Mouse (Mus musculus) midbrain, embryonic 16.5 days (tissue): ENCODE results near the gene Trim8. TPM values are rescaled to one million over a fixed set of nuclear protein-coding genes. Genes with fewer than 3 reads are reported as not detected.
A peak's percentile ranks its signal among the peaks of the same experiment; 100 is the strongest.

ENCODE experiments used
- ATAC-seq: fragments of 200-750 bp; cut with Nextera tagmentation; 2 replicates; pipeline ENCODE4 v1.8.0; 2017; ENCODE audit warnings: moderate TSS enrichment
- H3K27ac ChIP-seq: fragments of 300-500 bp; sonication (generic); 2 replicates; pipeline ENCODE4 v1.5.1; 2014; ENCODE audit warnings: mild to moderate bottlenecking, low read length, mixed read lengths
- H3K27me3 ChIP-seq: fragments of 300-500 bp; sonication (generic); 2 replicates; pipeline ENCODE4 v1.6.1; 2014; ENCODE audit warnings: low read depth, low read length, mixed read lengths; ENCODE audit not compliant: control insufficient read depth, insufficient read depth
- H3K36me3 ChIP-seq: fragments of 300-500 bp; sonication (generic); 2 replicates; pipeline ENCODE4 v1.6.1; 2014; ENCODE audit warnings: mild to moderate bottlenecking, low read length, moderate library complexity, mixed read lengths; ENCODE audit not compliant: control insufficient read depth, insufficient read depth
- H3K4me1 ChIP-seq: fragments of 300-500 bp; sonication (generic); 2 replicates; pipeline ENCODE4 v1.6.1; 2014; ENCODE audit warnings: mild to moderate bottlenecking, low read length, mixed read lengths; ENCODE audit not compliant: control insufficient read depth, insufficient read depth
- H3K4me2 ChIP-seq: fragments of 300-500 bp; sonication (generic); 2 replicates; pipeline ENCODE4 v1.6.1; 2014; ENCODE audit warnings: mild to moderate bottlenecking, low read length, mixed read lengths
- H3K4me3 ChIP-seq: fragments of 300-500 bp; sonication (generic); 2 replicates; pipeline ENCODE4 v1.5.1; 2014; ENCODE audit warnings: low read depth, mild to moderate bottlenecking, low read length, moderate library complexity, mixed read lengths
- H3K9ac ChIP-seq: fragments of 300-500 bp; sonication (generic); 2 replicates; pipeline ENCODE4 v1.6.1; 2014; ENCODE audit warnings: low read depth, low read length, mixed read lengths
- H3K9me3 ChIP-seq: fragments of 300-500 bp; sonication (generic); replicated peaks from 2 replicates; pipeline ENCODE4 v1.6.1; 2014; ENCODE audit warnings: mild to moderate bottlenecking, low read length, mixed read lengths; ENCODE audit not compliant: control insufficient read depth, poor library complexity, severe bottlenecking
- WGBS: fragments of 180-500 bp; shearing (Covaris S2); extraction: QIAGEN DNeasy Blood & Tissue Kit; methylation state at CpG from one replicate; pipeline ENCODE4 v1.1.7; 2014; 5-methylcytosine and 5-hydroxymethylcytosine counted together
- polyA plus RNA-seq: library from polyadenylated mRNA; unstranded; fragments of >200 nt; fragmentation: Nextera tagmentation; extraction: Ambion mirVana; gene quantifications from 2 replicates; pipeline ENCODE4 v1.2.1, GENCODE M21; 2015

The Trim8 gene
- polyA plus RNA-seq, 1 experiment from 2014 or later, result 26.8 TPM

DNA sequence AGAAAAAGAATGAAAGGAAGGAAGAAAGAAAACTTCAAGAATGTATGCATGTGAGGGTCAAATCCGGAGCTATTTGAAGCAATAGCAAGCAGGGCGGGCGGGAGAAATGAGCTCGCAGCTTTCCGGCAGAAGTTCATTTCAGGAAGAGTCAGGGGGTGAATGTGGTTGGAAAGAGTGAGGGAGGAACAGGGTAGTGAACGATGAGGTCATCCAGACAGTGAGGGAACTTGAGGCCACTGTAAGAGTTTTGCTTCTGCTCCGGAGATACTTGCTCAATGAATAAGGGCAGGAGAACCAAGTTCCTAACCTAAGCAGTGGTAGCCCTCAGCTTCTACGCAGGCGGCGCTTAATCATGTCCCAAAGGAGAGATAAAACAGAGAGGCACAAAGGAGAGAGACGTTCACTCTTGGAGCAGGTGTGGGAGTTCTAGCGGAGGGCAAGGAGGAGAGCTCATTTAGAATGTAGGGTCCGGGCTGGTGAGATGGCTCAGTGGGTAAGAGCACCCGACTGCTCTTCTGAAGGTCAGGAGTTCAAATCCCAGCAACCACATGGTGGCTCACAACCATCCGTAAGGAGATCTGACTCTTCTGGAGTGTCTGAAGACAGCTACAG, 21.0 kb downstream of the Trim8 start:
- H3K27me3 ChIP-seq, result no peaks in the 10 kb centered on the region
- H3K4me3 ChIP-seq, result no peak overlapping the region
- no peak overlapping the region for H3K27ac ChIP-seq
- H3K9me3 ChIP-seq, result no peaks in the 10 kb centered on the region
- H3K9ac ChIP-seq, result no peak overlapping the region
- no peak for ATAC-seq
- H3K36me3 ChIP-seq, result no peaks in the 10 kb centered on the region
- 38% methylated on average over 15 of the region's 15 CpGs for WGBS
- peaks cover 48% of the 10 kb centered on the region for H3K4me1 ChIP-seq
- H3K4me2 ChIP-seq, result no peak overlapping the region

DNA sequence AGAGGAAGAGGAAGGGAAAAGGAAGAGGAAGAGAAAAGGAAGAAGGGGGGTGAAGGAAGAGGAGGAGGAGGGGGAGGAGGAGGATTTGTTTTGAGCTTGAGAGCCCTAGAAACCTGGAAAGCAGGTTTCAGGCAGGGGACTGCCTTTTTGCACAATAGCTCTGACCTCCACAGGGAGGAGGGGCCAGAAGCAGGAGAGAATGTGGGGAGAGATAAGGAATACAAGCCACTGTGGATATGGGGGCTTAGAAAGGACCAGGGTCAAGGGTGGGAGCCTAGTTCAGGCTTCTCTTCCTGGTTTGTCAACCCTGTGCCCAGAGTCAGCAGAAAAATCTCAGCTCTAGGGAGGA, 21.6 kb downstream of the Trim8 start:
- H3K4me2 ChIP-seq, result peak overlapping the region; percentile 56
- H3K27ac ChIP-seq, result peak overlapping the region; percentile 74
- no peaks in the 10 kb centered on the region for H3K36me3 ChIP-seq
- ATAC-seq, result peak; percentile 1; the same call in 1 of the 2 replicates
- H3K27me3 ChIP-seq, result no peaks in the 10 kb centered on the region
- H3K4me3 ChIP-seq, result no peak overlapping the region
- H3K9ac ChIP-seq, result peak overlapping the region; percentile 32; the same call in 1 of the 2 replicates
- H3K9me3 ChIP-seq, result no peaks in the 10 kb centered on the region
- H3K4me1 ChIP-seq, result peaks cover 50% of the 10 kb centered on the region

DNA sequence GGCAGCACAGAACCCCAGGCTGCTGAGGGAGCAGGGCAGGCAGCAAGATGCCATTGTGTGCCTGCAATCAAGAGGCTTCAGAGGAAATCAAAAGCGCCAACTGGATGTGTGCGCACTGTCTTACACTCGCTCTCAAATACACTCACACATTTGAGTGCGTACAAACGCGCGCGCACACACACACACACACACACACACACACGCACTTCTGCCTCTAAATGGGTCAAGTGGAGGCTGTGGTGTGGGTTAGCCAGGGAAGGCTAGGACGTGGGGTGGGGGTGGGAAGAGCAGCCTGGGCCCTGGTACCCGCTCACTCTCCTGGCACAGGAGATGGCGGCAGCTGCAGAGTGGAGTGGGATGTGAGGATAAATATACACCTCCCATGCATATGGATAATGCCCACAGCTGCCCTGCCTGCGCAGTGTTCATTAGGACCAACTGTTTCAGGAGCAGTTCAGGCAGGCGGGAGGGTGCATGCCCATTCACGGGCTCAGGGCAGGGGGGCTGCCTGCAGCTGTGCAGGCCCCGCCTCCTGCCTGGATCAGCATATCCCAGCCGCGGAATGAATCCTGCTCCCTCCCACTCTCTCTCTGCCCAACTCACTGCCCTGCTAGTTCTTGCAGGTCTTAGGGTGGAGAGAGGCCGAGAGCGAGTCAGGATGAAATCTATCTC, 22.1 kb downstream of the Trim8 start:
- Histone ChIP-seq H3K27me3 (no peaks in the 10 kb centered on the region), H3K4me1 (peaks cover 50% of the 10 kb centered on the region), H3K27ac (peak overlapping the region; percentile 74), H3K9me3 (no peaks in the 10 kb centered on the region), H3K4me3 (peak overlapping the region; percentile 23), H3K9ac (peak overlapping the region; percentile 32; the same call in 1 of the 2 replicates), H3K4me2 (peak overlapping the region; percentile 56), H3K36me3 (no peaks in the 10 kb centered on the region)
- WGBS, result 2% methylated on average over 19 of the region's 20 CpGs
- peak; percentile 80 for ATAC-seq

DNA sequence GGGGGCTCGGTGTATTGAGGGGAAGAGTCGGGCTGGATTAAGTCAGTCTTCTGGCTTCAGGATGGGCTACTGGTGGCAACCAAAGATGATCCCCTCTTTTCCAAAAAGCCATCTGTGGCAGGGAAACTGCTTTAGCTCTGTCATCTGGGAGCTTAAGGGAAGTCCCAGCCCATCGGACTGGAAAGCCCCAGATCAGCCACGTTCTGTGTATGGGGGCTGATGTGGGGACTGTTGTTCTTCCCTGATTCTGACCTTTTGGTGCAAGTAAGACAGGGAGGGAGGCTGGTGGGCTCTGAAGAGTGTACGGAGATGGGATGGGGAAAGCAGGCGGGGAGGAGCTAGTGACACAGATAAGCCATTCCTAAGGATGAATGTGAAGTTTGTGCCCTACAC, 22.6 kb downstream of the Trim8 start:
- H3K9ac ChIP-seq, result peak overlapping the region; percentile 32; the same call in 1 of the 2 replicates
- peak overlapping the region; percentile 74 for H3K27ac ChIP-seq
- no peak overlapping the region for H3K4me3 ChIP-seq
- 3% methylated on average over 6 of the region's 6 CpGs for WGBS
- H3K27me3 ChIP-seq, result no peaks in the 10 kb centered on the region
- ATAC-seq, result no peak
- H3K4me1 ChIP-seq, result peaks cover 53% of the 10 kb centered on the region
- peak overlapping the region; percentile 56 for H3K4me2 ChIP-seq
- H3K36me3 ChIP-seq, result no peaks in the 10 kb centered on the region
- H3K9me3 ChIP-seq, result no peaks in the 10 kb centered on the region

DNA sequence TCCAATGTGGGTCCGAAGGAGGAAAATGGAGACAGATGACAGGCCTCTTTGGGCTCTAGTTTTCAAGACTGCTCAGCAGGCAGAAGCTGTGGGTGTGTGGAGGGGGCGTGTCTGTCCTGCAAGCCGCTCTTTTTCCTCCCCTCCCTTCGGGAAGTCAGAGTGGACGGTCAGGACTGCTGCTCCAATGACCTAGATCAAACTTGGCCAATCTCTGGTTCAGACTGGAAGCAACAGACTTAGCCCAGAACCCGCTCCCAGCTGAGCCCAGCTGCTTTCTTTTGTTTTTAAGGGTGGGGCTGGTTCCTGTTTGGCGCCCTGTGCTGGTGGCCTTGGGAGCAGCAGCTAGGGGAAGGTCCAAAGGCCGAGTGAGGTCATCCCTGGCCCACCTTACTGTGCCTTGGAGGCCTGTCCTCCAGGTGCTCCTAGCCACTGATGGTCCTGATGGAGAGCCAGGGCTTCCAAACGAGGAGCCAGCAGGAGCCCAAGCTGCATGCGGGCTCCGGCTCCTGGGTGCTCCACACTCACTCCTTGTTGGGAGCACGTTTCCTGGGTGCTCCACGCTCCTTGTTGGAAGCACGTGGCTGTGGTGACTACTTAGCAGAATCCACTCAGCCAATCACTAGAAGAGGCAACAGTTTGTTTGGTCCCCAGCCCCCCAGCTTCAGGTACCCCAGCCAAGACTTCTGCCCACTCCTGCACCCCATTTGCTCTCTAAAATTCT, 23.3 kb downstream of the Trim8 start:
- no peak for ATAC-seq
- H3K27ac ChIP-seq, result peak overlapping the region; percentile 74
- 27% methylated on average over 14 of the region's 14 CpGs for WGBS
- no peaks in the 10 kb centered on the region for H3K36me3 ChIP-seq
- H3K4me2 ChIP-seq, result peak overlapping the region; percentile 56
- H3K27me3 ChIP-seq, result no peaks in the 10 kb centered on the region
- H3K9ac ChIP-seq, result peak overlapping the region; percentile 32; the same call in 1 of the 2 replicates
- H3K4me1 ChIP-seq, result peaks cover 59% of the 10 kb centered on the region
- no peak overlapping the region for H3K4me3 ChIP-seq
- H3K9me3 ChIP-seq, result no peaks in the 10 kb centered on the region

DNA sequence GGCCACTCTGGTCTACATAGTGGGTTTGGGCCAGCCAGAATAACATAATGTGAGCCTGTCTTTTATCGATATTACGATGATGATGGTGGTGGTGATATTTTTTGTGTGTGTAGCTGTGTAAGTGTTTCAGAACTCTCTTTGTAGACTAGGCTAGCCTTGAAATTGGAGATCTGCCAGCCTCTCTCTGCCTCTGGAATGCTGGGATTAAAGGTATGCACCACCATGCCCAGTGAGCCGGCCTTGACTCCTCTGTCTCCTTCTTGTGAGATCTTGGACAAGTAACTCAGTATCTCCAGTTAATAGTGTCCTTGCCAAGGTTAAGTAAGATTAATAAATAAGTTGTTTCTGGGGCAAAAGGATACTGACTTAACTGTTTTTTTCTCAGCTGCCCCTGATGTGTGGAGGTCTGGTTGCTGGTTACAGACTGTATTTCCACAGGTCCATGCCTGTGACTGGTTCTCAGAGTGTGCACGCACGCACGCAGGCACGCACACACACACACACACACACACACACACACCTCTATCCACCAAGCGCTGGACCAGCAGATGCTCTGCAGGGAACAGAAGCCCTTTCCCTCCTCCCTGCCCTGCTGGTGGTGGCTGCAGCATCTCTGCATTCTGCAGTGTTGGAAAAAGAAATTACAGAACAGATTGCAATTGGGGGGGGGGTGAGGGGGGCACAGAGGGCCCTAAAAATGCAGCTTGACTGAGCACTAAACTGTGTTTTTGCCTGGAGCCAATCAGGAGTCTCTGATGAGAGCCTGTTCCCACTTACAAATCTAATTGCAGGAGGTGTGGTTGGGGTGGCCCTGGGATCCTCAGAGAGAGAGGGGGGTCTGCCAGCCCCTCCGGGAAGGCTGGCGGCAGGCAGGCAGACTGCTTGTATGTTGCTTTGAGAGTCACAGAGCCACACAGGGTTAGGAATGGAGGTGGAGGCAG, 24.5 kb downstream of the Trim8 start:
- 27% methylated on average over 10 of the region's 10 CpGs for WGBS
- Histone ChIP-seq H3K4me3 (no peak overlapping the region), H3K27ac (no peak overlapping the region), H3K4me2 (no peak overlapping the region), H3K36me3 (no peaks in the 10 kb centered on the region), H3K9ac (no peak overlapping the region), H3K9me3 (no peaks in the 10 kb centered on the region), H3K4me1 (peaks cover 71% of the 10 kb centered on the region), H3K27me3 (no peaks in the 10 kb centered on the region)
- ATAC-seq, result no peak

DNA sequence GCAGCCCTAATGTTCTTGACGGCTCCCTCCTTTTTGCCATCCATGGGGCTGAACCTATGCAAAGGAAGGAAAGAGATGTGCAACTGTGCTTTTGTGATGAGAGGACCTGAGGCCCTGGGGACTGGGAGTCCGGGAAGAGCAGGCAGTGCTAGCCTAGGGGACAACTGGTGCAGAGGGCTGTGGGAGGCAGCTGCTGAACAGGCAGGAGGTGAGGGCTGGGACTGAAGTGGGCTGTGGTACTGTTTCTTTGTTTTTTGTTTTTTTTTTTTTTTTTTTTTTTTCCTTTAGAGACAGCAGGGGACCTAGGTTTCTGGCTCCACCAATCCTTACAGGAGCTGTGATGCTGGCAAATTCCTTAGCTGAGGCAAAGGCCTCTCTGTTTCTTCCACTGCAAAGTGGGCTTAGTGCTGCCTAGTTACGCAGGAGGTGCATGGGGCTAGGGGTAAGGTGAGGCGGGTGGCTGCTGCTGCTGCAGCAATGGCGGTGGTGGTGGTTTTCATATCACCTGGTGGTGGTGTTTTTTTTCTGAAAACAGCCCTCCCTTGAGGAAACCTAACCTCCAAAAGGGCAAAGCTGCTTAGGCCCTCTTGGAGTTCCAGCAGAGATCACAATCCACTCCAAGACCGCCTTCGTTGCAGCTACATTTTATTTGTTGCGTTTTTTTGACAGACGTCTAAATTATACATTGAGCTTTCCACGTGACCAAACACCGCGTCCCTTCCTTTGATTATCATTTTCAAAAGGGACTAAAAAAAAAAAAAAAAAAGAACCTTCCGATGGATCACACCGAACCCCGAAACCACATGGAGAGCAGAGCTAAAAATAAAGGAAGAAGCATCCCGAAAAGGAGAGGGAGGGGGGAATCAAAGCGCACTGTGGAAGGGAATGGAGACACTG, 26.4 kb downstream of the Trim8 start:
- Histone ChIP-seq H3K27me3 (no peaks in the 10 kb centered on the region), H3K9me3 (no peaks in the 10 kb centered on the region), H3K4me3 (peak overlapping the region; percentile 24), H3K4me2 (peak overlapping the region; percentile 61), H3K27ac (peak overlapping the region; percentile 93), H3K9ac (peak overlapping the region; percentile 25), H3K36me3 (no peaks in the 10 kb centered on the region), H3K4me1 (peaks cover 89% of the 10 kb centered on the region)
- no peak for ATAC-seq
- 7% methylated on average over 17 of the region's 17 CpGs for WGBS
